Mouse (Mus musculus) layer of hippocampus, adult 8-10 months (tissue): ENCODE results near the gene Clrn1. TPM values are rescaled to one million over a fixed set of nuclear protein-coding genes. Genes with fewer than 3 reads are reported as not detected.
"Not testable (repeated sequence)": the region's sequence is repeated elsewhere in the genome, so short reads cannot be mapped to it uniquely, and the experiment has no call there.

Experiments used
- DNase-seq, 2 experiments: peaks; one replicate each; pipeline ENCODE4 v3.0.0; 2022; ENCODE audit warnings: low spot score in 2 of 2
- total RNA-seq, 4 experiments: library from RNA; stranded (reverse); gene quantifications; 2 replicates each; pipeline ENCODE4 v1.2.4; 2022

Clrn1 gene
- total RNA-seq: 1 to 10 TPM; 2.2 to 3.6 (median 2.6) TPM

DNA sequence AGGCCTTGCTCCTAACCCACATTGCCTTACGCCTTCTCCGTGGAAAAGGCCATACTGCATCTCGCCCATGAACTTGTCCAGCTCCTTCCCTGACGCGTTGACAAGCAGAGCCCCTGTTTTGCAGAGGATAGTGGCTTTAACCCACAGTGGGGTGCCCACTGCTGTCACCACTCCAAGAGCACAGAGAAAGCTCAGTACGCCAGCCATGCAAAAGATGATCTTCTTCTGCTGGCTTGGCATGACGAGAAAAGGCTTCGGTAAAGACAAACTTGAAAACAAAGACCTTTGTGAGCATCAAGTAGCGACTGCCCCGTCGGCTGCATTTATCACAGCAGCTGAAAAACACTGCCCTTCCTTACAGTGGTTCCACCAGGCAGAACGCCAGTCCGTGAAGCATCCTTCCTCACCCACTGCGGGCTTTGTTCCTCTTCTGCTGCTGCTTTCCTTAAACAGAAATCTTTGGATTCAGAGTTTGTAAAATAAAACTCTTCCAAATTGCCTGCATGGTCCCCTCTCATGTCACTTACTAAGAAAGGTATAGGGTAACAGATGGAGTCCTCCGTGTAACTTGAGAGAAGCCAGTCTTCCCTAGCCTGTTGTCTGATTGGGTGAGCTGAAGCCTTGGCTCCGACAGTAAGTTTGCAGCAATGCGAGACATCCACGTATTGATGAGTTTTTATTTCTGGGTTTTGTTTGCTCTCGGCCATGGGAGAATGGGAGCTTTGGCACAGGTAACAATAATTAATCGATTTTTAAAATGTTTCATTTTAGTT is at the start of gene Clrn1:
Clrn1 (minus strand) TSS at position 540 of the 773 bp plus-strand sequence.
- no peak for DNase-seq

DNA sequence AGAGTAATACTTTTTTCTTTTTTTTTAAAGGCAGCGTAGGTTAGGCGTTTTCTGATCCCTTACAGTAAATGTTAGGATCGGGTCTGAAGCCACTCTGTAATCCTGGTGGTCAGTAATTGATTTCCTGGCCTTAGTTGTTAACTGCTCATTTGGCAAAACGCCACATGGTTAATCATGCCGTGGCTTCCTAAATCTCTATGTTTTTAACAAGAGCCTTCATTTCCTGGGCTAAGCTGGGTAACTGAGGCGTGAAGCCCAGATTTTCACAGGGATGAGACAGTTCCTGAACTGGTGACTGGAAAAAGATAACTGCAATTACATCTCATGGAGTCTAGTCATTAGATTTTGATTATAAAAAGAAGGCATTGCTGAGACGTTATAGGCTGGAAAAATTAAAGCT is 38.9 kb upstream of the Clrn1 start:
- DNase-seq: no peak

DNA sequence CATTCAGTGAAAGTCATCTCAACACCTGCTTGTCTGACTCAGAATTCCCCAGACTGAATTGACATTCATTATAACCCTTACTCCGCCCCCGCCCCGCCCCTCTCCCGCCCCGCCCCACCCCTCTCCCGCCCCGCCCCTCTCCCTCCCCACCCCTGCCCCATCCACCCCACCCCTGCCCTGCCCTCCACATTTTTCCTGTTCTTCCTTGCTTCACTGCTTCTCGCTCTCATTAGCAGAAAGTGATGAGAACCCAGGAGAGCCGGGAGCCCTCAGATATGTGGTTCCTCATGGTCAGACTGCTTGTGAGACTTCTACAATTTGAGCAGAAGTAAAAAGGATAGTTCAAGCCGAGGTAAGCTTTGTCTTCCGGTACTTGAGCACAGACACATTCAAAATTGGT is 38.0 kb upstream of the Clrn1 start:
- DNase-seq: no peak

DNA sequence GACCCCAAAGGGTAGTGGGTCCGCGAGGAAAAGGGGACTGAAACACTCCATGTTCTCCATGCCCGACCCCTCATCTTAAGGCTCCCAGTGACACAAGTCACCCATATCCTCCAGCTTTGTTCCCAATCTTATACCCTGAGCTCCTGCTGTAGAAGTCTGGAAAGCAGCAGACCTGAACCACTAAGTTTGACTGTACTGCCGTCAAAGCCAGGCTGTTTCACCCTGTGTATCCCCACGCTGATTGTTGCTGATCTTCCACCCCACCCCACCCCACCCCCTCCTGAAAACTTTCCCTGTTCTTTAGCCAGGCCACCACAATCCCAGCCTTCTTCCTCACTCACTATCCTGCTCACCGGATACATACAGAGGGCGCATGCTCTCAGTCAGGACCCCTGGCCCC is 37.5 kb upstream of the Clrn1 start:
- no peak for DNase-seq

DNA sequence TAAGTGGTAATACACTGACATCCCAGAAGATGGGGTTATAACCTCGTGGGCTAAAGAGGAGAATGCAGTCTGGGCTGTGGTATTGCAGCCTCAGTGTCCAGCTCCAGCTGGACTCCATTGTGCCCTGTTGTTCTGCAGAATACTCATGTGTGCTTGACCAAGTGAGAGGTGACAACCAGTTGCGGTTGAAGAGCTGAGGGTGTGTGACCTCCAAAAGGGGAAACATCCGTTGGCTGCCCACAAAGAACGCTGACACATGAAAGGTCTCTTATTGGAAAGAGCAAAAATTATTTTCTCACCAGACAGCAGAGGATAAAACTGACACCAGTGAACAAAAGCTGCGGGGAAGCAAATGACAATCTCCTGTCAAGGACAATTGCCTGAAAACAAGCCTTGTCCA is 36.2 kb upstream of the Clrn1 start:
- DNase-seq: no peak

DNA sequence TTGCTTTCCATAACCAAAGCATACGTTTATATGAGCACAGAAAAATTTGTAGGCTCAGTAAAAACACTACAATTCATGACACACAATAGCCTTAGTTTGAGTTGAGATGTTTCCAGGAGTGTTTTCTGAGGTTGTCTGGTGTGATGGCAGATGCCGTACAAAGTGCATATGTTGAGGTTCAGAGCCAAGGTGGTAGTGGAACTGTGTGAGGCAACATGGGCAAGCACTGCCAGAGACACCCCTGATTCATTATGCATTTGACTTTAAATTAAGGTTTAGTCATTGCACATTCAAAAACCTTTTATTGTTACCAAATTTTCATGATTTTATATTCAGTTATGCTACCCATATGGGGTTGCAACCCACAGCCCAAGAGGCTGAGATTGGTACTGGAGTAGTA is 19.5 kb upstream of the Clrn1 start:
- no peak for DNase-seq

DNA sequence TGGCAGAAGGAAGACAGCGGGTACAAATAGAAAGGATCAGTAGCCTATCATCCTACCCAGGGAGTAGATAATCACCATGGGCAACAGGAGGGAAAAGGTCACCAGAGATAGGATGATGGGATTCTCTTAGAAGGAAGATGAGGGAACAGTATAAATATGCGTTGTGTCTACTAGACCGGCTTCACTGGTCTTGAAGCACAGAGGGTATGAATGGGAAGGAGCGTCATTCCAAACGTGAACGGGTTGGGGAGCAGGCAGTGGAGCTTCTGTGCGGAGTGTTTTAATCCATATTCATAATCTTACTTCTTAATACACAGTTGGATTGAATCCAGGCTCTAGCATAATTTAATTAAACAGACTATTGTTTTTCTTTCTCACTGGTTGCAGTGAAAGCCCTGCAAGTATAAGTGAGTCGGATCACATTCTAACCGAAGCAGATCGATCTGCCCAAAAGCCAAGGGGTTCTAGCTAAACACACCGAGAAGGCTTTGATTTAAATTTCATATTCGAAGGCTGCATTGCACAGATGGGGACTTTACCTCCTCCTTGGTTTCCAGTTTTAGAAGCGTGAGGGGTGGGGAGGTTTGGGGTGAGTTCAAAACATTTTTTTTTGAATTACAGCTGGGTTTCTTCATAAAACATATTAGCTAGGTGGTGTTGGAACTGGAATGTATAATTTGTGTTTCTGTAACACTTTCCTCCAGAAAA is 17.1 kb upstream of the Clrn1 start:
- no peak for DNase-seq

DNA sequence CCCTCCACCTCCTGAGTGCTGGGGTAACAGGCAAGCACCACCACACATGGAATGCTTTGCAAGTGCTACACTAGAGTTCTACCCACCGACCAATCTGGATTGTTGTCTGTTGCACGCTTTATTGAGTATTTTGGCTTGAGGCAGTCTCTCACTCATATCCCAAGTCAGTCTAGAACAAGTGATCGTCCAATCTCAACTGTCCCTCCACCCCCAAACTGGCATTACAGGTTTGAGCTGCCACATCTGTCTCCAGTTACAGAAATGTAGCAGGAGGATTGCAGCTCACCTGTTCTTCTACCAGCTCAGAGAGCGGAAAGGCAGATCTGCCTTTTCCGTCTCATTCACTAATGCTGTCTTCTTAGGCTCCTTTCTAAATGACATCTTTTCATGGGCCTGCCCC is 10.0 kb upstream of the Clrn1 start:
- no peak for DNase-seq

DNA sequence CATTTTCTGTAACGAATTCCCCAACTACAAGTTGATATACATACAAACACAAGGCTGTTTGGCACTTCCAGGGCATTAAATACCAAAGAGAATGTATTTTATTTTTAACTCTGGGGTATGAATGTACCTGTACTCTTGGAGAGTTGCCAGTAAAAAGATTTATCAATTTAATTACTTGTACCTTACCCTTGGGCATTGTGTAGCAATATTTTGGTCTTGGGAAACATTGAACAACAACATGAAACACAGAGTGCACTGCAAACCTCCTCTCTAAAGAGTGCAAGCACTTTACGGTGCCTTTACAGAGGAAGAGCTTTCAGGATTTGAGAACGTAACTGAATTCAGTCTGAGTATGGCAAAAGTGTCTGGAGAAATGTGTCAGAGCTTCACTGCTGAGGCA is 9.4 kb upstream of the Clrn1 start:
- DNase-seq: no peak

DNA sequence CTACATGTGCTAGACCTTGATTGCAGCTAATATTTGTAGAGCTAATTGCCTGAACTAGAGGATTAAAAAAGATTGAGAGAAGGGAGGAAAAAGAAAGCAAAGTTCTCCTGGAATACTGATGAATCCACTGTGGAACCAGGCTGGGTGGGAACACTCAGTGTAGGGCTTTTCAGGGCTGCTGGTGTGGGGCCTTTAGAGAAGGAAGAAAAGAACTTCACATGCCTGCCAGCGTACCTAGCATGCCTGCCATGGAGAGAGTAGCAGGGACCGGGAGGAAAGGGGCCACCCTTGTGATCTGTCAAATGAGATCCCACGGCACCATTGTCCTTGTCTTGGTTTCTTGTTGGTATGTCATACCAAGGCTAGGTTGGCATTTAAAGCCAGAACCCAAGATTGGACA is 4.5 kb upstream of the Clrn1 start:
- DNase-seq: no peak

DNA sequence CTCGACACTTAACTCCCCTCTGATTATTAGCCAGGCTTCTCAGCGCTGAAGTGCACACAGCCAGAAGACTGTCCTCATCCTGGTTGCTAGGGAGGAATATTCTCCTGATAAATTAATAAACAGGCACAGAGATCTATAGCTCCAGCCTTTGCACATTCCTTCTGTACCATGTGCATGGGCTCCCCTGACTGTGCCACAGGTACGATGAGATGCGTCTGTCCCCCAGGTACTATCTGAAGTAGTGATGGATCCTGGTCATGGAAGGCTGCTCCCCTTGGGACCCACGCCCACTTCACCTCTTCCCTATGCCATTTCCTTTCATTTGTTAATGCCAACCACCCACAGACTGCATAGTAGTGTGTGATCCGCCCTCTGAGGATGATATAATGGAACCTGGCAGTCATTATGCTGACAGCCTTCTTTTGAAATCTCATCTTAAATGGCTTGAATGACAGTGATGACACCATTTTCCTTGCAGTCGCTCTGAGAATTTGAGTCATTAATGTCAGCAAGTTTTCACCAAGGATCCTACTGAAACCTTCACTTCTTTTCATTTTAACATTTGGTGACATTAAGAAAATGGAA is 3.1 kb upstream of the Clrn1 start:
- no peak for DNase-seq

DNA sequence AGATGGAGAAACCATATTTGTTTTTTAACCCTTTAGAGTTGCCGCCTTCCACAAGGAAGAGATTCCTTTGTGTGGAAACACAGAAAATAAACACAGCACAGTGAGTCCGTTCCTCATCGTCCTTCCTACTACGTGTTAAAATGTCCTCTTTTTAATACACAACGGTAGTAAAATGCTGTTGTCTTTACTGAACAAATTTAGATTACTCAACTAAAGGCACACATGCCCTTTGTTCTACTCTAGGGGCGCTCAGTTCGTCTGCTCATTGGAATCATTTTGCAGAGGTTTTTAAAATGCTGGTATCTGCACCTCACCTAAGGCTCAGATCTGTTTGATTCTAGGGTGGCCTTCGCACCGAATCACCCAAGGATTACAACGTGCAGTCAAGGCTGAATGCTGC is 2.6 kb upstream of the Clrn1 start:
- no peak for DNase-seq

DNA sequence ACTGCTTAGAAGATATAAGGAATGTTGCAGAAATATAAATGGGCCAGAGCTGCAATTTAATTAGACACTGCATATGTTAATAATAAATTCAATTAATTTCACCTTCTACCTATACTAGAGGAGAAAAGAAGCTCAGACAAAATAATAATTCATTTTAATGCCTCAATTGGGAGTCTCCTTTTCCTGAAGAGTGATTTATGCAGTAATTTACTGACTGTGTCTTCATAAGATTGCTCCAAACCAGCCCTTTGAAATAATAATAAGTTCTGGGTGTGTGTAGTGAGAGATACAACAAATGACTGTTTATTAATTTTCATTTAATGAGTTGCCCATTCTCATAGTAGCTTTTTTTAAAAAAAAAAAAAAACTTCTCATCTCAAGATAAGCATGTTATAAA is 1.6 kb downstream of the Clrn1 start:
- DNase-seq: no peak

DNA sequence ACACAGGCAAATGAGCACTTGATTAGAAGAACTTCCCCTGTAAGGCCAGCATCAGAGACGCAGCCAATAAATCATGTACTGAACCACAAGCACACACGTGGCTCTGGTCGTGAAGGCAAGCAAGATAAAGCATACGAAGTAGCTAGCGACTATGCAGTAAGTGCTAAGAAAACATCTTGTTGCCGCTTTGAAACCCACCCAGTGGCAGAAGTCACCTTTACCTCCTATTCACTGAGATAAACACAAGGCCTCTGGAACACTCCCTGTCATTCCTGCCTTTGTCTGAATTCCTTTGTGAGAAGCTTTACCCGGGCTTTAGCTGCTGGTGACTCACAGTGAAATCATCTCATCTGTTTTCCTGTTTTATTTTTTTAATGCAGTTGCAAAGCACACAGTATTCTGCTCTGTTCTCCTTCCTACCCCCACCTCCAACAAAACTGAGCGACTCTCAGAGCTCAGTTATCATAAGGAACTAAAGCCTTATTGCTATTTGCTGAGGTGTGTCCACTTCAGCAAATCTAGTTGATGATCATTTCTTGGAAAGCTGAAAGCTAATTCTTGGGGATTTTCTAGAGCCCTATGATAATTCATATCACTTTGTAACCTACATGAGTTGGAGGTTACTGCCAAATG is 2.1 kb downstream of the Clrn1 start:
- DNase-seq: peak in 1 of 2 experiments; percentile 10

DNA sequence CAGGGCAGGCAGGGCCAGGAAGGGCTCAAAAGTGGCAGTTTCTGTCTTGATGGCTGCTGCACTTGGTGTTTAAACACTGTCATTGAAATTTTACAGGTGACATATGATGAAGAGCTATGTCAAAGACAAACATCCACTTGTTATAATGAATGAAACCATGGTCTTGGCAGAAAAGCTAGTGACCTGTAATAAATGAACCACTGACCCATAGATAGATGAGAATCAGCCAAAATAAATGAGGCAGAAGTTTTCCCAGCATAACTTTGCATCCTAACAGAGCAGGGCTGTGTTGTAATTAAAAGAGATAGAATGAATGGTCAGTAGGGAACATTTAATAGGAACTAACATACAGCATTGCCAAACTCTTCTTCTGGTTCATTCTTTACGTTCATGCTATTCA is 4.1 kb downstream of the Clrn1 start:
- no peak for DNase-seq

DNA sequence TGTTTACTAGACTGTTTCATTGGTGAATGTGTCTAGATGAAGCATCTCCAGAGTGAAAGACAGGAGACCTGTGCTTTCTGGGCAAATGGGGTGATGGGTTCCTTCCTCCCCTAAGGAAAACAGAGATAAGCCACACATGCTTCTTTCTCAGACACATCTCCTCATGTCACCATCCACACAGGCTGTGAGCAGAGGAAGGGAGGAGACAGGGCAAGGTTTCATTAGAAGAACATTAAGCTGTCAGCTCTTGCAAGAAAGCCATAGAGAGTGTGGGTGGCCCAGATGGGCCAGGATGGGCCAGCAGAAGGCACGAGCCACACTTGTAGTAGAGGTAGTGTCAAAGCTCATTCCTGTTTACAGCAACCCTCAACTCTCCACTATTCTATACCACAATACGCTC is 5.0 kb downstream of the Clrn1 start:
- no peak for DNase-seq

DNA sequence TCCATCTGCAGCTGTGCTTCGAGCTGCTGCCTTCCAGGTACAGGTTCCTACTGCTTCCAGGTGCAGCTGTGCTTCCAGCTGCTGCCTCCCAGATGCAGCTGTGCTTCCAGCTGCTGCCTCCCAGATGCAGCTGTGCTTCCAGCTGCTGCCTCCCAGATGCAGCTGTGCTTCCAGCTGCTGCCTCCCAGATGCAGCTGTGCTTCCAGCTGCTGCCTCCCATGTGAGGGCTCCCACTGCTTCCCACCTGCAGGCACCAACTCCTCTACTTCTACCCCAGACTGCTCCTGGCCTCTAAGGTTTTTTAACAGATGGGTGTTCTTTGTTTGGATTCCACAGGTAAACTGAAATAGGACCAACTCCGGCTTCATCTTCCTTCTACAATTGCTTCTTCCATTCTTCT is 13.3 kb downstream of the Clrn1 start:
- not testable (repeated sequence) for DNase-seq

DNA sequence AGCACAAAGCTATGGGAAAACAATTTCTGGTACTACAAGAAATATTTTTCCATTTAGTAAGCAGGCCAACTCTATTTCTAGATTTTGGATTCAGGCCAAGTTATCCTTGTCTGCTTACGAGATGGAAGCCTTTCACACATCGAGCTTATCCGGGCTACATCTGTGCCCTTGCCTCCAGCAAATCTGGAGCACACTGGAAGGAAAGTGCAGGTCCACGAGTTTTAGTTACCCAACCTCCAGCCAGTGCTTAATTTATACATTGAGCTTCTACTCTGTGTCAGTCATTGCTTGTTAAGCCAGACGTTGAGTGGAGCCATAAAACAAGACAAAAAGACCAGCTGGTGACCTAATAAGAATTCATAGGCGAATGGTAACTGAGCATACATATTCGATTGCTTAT is 19.4 kb downstream of the Clrn1 start:
- DNase-seq: peak in 1 of 2 experiments; percentile 9

DNA sequence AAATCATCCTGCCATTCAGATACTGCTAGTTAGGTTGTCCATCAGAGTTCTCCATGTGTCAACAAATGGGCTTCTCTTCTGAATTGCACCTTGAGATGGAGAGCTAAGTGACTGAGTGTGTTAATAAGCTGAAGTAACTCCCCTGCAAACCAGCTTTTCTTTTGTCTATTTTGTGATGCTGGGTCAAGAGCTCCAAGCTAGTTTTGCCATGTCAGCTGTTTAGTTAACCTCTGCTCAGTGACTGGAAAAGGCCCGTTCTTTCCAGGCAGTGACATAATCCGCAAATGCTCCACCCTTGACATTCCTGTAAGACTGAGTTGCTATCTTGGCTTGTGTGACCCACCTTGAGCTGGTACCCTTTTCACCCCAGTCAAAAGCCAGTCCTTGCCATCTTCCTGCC is 22.2 kb downstream of the Clrn1 start:
- DNase-seq: no peak

DNA sequence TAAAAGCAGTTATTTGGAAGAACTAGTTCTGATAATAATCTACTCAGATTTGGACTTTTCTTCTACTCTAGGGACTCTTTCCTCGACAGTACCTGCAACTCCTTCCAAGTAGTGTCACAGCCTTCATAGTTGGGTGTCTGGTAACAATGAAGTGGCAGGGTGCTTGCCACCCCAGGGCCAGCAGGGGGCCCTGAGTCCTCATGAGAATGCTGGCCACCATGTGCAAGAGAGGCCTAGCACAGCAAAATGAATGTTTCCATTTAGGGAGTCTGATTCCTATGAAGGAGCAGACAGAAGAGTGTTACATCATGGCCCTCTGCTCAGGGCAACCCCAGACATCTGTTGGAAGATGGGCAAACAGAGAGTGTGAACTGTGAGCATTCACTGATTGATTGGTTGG is 41.7 kb downstream of the Clrn1 start:
- DNase-seq: peak in 1 of 2 experiments; percentile 19

DNA sequence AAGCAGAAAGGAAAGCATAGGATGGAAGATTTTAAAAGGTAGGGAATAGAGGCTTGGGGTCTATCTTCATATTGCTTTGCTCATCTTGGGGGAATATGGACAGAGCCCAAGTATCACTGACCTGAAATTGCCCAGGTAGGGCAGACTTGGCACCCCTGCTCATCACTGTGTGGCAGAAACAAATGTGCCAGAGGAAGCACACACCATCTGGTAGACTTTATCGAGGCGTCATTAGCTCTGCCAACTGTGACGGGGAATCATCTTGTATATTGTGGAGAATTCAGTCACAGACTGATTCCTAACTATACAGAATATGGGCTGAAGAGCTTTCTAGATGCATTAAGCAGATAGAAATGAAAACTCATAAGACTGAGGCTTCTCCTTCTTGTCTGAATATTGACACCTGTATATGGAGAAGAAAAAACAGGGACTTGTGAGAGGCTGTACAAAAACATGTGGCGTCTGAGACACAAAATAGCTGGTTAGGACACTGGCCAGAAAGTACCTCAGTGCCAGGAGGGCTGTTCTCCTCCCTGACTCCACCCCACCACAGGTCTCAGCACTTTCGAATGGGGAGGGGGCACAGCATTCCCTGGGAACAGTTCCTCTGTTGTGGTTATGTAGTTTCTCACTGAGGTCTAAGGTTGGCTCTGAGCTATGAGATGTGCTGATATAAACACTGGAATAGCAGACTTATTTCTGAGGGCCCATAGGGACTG is 51.5 kb downstream of the Clrn1 start:
- DNase-seq: peak in 1 of 2 experiments; percentile 55

DNA sequence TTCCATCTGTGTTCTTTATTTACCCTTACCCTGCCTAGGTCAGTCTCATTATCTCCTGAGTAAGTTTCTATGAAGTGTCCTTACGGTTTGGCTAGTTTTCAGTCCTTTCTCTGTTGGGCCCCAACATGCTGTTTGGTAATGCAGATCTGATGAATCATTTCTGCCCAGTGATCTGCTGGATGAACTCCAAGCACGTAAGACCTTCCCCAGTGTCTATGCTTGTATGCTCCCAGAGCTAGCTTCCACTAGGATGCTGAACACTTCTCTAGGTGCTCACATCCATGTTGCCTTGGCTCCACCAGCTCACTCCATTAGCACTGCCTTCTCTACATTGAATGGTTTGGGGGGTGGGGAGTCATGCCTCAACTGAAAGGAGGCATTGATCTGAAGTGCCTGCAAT is 52.3 kb downstream of the Clrn1 start:
- DNase-seq: no peak
